Comparison of ENCODE assay signal across 8 mouse cellular contexts in genomic region chr7:119861335-119862091, GRCm38 (mm10). TPM values are rescaled to one million over a fixed set of nuclear protein-coding genes. Genes with fewer than 3 reads are reported as not detected.
DNase-seq lines count a peak whose midpoint lies in the region; ATAC-seq and TF ChIP-seq lines count a peak whose summit lies in the region.

No protein-coding gene starts in this region.

- H3K27me3 ChIP-seq in forebrain, embryonic 12.5 days: no peaks in the 10 kb centered on the region

- H3K4me3 ChIP-seq in ES-E14 (ENCODE audit: insufficient read depth in 1 of 2, low read depth in 1 of 2, low read length in 2 of 2, poor library complexity in 1 of 2, severe bottlenecking in 1 of 2): peak overlapping the region; percentile 13 to 36
- no peak overlapping the region for H3K4me3 ChIP-seq in forebrain, embryonic 12.5 days (replicated peaks)

- H3K4me2 ChIP-seq in forebrain, embryonic 12.5 days: no peak overlapping the region

- WGBS in forebrain, embryonic 12.5 days: 16% methylated on average over 6 of the region's 6 CpGs
- WGBS in large intestine, adult 2 months: 46% methylated on average over 6 of the region's 6 CpGs

- no peaks in the 10 kb centered on the region for H3K9me3 ChIP-seq in ES-E14 (ENCODE audit: control insufficient read depth, insufficient read depth, low read depth, low read length)
- no peaks in the 10 kb centered on the region for H3K9me3 ChIP-seq in forebrain, embryonic 12.5 days

- DNase-seq in ES-E14 (ENCODE audit: low read depth, low spot score): peak; percentile 65
- peak; percentile 56 for DNase-seq in brain, embryonic 18.5 days (ENCODE audit: low read depth, low spot score)
- DNase-seq in heart, postnatal 10 days: peak; percentile 50 to 62
- peak; percentile 6 for DNase-seq in large intestine, adult 2 months (ENCODE audit: low read depth, low spot score)
- DNase-seq in lung, postnatal 14 days: peak; percentile 61
- DNase-seq in retina, postnatal 7 days (ENCODE audit: low read depth, low spot score): peak; percentile 78
- peak; percentile 57 for DNase-seq in yolk sac, embryonic 10.5 days (ENCODE audit: low spot score)

- intact Hi-C loops in heart, postnatal 10 days (cut with DNase I): no loop called here

- peak; percentile 83 for ATAC-seq in forebrain, embryonic 12.5 days (ENCODE audit: low FRiP score)

- peaks cover 13 to 20% of the 10 kb centered on the region in 2 experiments for H3K4me1 ChIP-seq in ES-E14 (ENCODE audit: control insufficient read depth in 2 of 2, insufficient read depth in 2 of 2, low read length in 2 of 2, poor library complexity in 1 of 2)
- peaks cover 16% of the 10 kb centered on the region for H3K4me1 ChIP-seq in forebrain, embryonic 12.5 days

- peaks cover 7% of the 10 kb centered on the region; the same call in 1 of the 2 replicates for H3K36me3 ChIP-seq in ES-E14 (ENCODE audit: control insufficient read depth, insufficient read depth, low read length, poor library complexity, severe bottlenecking)
- H3K36me3 ChIP-seq in forebrain, embryonic 12.5 days (replicated peaks): peaks cover 13% of the 10 kb centered on the region

- peak overlapping the region; percentile 89 for H3K27ac ChIP-seq in ES-E14 (ENCODE audit: insufficient read depth, low read depth, low read length, poor library complexity, severe bottlenecking)
- peak overlapping the region; percentile 71 for H3K27ac ChIP-seq in forebrain, embryonic 12.5 days

- peak overlapping the region; percentile 51; the same call in 1 of the 2 replicates for H3K9ac ChIP-seq in ES-E14 (ENCODE audit: insufficient read depth, low read depth, low read length, poor library complexity, severe bottlenecking)
- no peak overlapping the region for H3K9ac ChIP-seq in forebrain, embryonic 12.5 days

- in situ Hi-C loops in ES-E14 (cut with MboI; ENCODE audit: low sequenced_read_pairs in 2 of 2, unreplicated experiment in 2 of 2): no loop called here

TF ChIP-seq in ES-E14, 5 proteins besides CTCF, POLR2A, EP300 and RAD21:
- TF ChIP-seq HCFC1 (IDR thresholded peaks at IDR 0.05; ENCODE audit: borderline replicate concordance, insufficient read depth, low read length) (no peak), CHD2 (IDR thresholded peaks at IDR 0.05; ENCODE audit: low read depth, low read length) (peak; percentile 45)

RNA-seq across cellular contexts. Expression of gene Lyrm1, which starts 34.1 kb away (rescaled TPM):
- total RNA-seq in ES-E14 (2012; rRNA removed): 1.4 and 3.8 TPM in 2 replicates
- polyA plus RNA-seq in forebrain, embryonic 12.5 days (2016; fragmentation: Nextera tagmentation; extraction: Ambion mirVana): 11.2 and 12.6 TPM in 2 replicates
- total RNA-seq in heart, postnatal 10 days (2021): 1 to 10 TPM; 6.6 to 7.6 TPM
- polyA plus RNA-seq in large intestine, adult 2 months (2012; rRNA removed): 2.6 and 2.7 TPM in 2 replicates

RNA-seq across cellular contexts. Expression of gene Dcun1d3, which starts 34.6 kb away (rescaled TPM):
- 26.1 and 27.1 TPM in 2 replicates for total RNA-seq in ES-E14 (2012; rRNA removed)
- polyA plus RNA-seq in forebrain, embryonic 12.5 days (2016; fragmentation: Nextera tagmentation; extraction: Ambion mirVana): 16.2 and 16.8 TPM in 2 replicates
- total RNA-seq in heart, postnatal 10 days (2021): 10 to 100 TPM; 12.2 to 14.0 TPM
- 2.7 and 4.0 TPM in 2 replicates for polyA plus RNA-seq in large intestine, adult 2 months (2012; rRNA removed)

Comparison
In these comparisons a context has a peak if more than half of its experiments do, and no peak if none do; other contexts are left out.
1. DNase-seq: peak in every context shown above with its lines; median percentile 78 in retina, postnatal 7 days; 65 in ES-E14; 61 in lung, postnatal 14 days; 57 in yolk sac, embryonic 10.5 days; 56 in brain, embryonic 18.5 days; 56 in heart, postnatal 10 days; 6 in large intestine, adult 2 months.